Comparison of ENCODE assay signal across 13 mouse cellular contexts in the genomic region with DNA sequence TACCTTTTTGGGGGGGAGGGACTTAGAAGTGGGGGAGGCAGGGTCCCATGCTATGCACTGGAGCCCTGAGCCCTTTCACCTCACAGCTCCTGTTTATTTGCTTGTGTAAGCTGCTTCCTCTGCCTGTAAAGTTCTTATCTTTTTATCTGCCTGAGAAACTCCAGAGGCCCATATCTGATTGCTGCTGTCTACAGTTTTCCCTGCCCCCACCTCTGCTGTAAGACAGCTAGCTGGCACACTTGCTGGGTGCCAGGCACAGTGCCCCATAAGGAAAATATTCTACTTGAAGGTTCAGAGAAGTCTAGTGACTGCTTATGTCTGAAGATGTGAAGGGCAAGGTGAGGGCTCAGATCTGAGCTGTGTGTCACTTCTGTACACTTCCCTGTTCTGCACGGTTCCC. TPM values are rescaled to one million over a fixed set of nuclear protein-coding genes. Genes with fewer than 3 reads are reported as not detected.
DNase-seq lines count a peak whose midpoint lies in the region; ATAC-seq and TF ChIP-seq lines count a peak whose summit lies in the region.
"Had no signal": no experiment of that assay in that cellular context is flagged by ENCODE, and none has a peak within 500 bp of the region (broad histone marks: within the 10 kb centered on the region; RNA-seq: fewer than 3 reads in every experiment).

No protein-coding gene starts in this region.

- H3K4me2 ChIP-seq in intestine, embryonic 16.5 days (ENCODE audit: low read depth, low read length): no peak overlapping the region
- no peak overlapping the region for H3K4me2 ChIP-seq in intestine, embryonic 15.5 days (replicated peaks)
- no peak overlapping the region for H3K4me2 ChIP-seq in intestine, postnatal 0 days (replicated peaks; ENCODE audit: low read depth)
- H3K4me2 ChIP-seq: limb, embryonic 15.5 days; midbrain, embryonic 15.5 days; neural tube, embryonic 13.5 days had no signal

- H3K9me3 ChIP-seq in intestine, embryonic 16.5 days (ENCODE audit: control insufficient read depth, low read length): no peaks in the 10 kb centered on the region
- no peaks in the 10 kb centered on the region for H3K9me3 ChIP-seq in intestine, embryonic 15.5 days
- no peaks in the 10 kb centered on the region for H3K9me3 ChIP-seq in intestine, postnatal 0 days (ENCODE audit: control insufficient read depth)
- H3K9me3 ChIP-seq: limb, embryonic 15.5 days; midbrain, embryonic 15.5 days; neural tube, embryonic 13.5 days had no signal

- WGBS in intestine, embryonic 16.5 days: 93% methylated on average over 1 of the region's 1 CpGs
- 65% methylated on average over 1 of the region's 1 CpGs for WGBS in intestine, embryonic 15.5 days
- 76% methylated on average over 1 of the region's 1 CpGs for WGBS in intestine, postnatal 0 days

- H3K36me3 ChIP-seq in intestine, embryonic 16.5 days (ENCODE audit: control insufficient read depth, insufficient read depth, low read length): peaks cover 9% of the 10 kb centered on the region; the same call in 1 of the 2 replicates
- peaks cover 15% of the 10 kb centered on the region for H3K36me3 ChIP-seq in intestine, embryonic 15.5 days
- peaks cover 29% of the 10 kb centered on the region for H3K36me3 ChIP-seq in intestine, postnatal 0 days (ENCODE audit: control insufficient read depth, insufficient read depth)

- peak; percentile 49 for ATAC-seq in intestine, embryonic 16.5 days
- no peak for ATAC-seq in intestine, embryonic 15.5 days
- ATAC-seq in intestine, postnatal 0 days: 0 out of 2 replicates have a peak, but pooled peaks have one; percentile 8

- no peak overlapping the region for H3K9ac ChIP-seq in intestine, embryonic 16.5 days (ENCODE audit: low read depth, low read length)
- H3K9ac ChIP-seq in intestine, embryonic 15.5 days: no peak overlapping the region
- H3K9ac ChIP-seq in intestine, postnatal 0 days (ENCODE audit: low read depth, low read length): no peak overlapping the region
- H3K9ac ChIP-seq: limb, embryonic 15.5 days; midbrain, embryonic 15.5 days; neural tube, embryonic 13.5 days had no signal

- intact Hi-C loops in heart, postnatal 25 days (cut with DNase I): no loop called here

- H3K27me3 ChIP-seq in intestine, embryonic 16.5 days (replicated peaks; ENCODE audit: control insufficient read depth, insufficient read depth, low read length): no peaks in the 10 kb centered on the region
- H3K27me3 ChIP-seq in intestine, embryonic 15.5 days (replicated peaks): no peaks in the 10 kb centered on the region
- H3K27me3 ChIP-seq in intestine, postnatal 0 days (replicated peaks; ENCODE audit: control insufficient read depth, insufficient read depth, low read length): no peaks in the 10 kb centered on the region
- H3K27me3 ChIP-seq: limb, embryonic 15.5 days; midbrain, embryonic 15.5 days; neural tube, embryonic 13.5 days had no signal

- H3K4me3 ChIP-seq in intestine, embryonic 16.5 days (ENCODE audit: low read length): no peak overlapping the region
- no peak overlapping the region for H3K4me3 ChIP-seq in intestine, embryonic 15.5 days (replicated peaks)
- H3K4me3 ChIP-seq in intestine, postnatal 0 days (ENCODE audit: low read depth, low read length): no peak overlapping the region
- H3K4me3 ChIP-seq: layer of hippocampus, adult 2 months; limb, embryonic 15.5 days; midbrain, embryonic 15.5 days; neural tube, embryonic 13.5 days had no signal

- no peak for TF ChIP-seq CTCF in intestine, postnatal 0 days (IDR thresholded peaks at IDR 0.05; ENCODE audit: low read depth)

- DNase-seq in urinary bladder, postnatal 14 days (ENCODE audit: low spot score): peak; percentile 63
- DNase-seq in urinary bladder, adult 2 months (ENCODE audit: low spot score): no peak
- DNase-seq in yolk sac, embryonic 10.5 days (ENCODE audit: low spot score): peak; percentile 48
- no peak for DNase-seq in cerebellum, postnatal 14 days
- no peak for DNase-seq in heart, postnatal 25 days (ENCODE audit: low spot score)
- DNase-seq: heart, adult 11 months had no signal

- no peaks in the 10 kb centered on the region for H3K4me1 ChIP-seq in intestine, embryonic 16.5 days (ENCODE audit: control insufficient read depth, insufficient read depth, low read length)
- H3K4me1 ChIP-seq in intestine, embryonic 15.5 days (replicated peaks): 0 out of 2 replicates have a peak, but pooled peaks cover 5% of the 10 kb centered on the region
- H3K4me1 ChIP-seq in intestine, postnatal 0 days (replicated peaks; ENCODE audit: control insufficient read depth, insufficient read depth, low read length): no peaks in the 10 kb centered on the region
- H3K4me1 ChIP-seq: limb, embryonic 15.5 days; midbrain, embryonic 15.5 days; neural tube, embryonic 13.5 days had no signal

- no peak overlapping the region for H3K27ac ChIP-seq in intestine, embryonic 16.5 days (ENCODE audit: low read length)
- no peak overlapping the region for H3K27ac ChIP-seq in intestine, embryonic 15.5 days
- no peak overlapping the region for H3K27ac ChIP-seq in intestine, postnatal 0 days (ENCODE audit: low read depth, low read length)
- H3K27ac ChIP-seq: layer of hippocampus, adult 2 months; limb, embryonic 15.5 days; midbrain, embryonic 15.5 days; neural tube, embryonic 13.5 days had no signal

RNA-seq across cellular contexts. Expression of a gene that starts 16.9 kb away (rescaled TPM):
- polyA plus RNA-seq in intestine, embryonic 16.5 days (2015; fragmentation: Nextera tagmentation; extraction: Ambion mirVana): 7.3 and 8.8 TPM in 2 replicates
- polyA plus RNA-seq in intestine, embryonic 15.5 days (2015; fragmentation: Nextera tagmentation; extraction: Ambion mirVana): 8.5 and 8.7 TPM in 2 replicates
- 37.8 and 51.7 TPM in 2 replicates for polyA plus RNA-seq in urinary bladder, adult 2 months (2012; rRNA removed)
- 6.5 and 6.8 TPM in 2 replicates for polyA plus RNA-seq in intestine, postnatal 0 days (2015; fragmentation: Nextera tagmentation; extraction: Ambion mirVana)
- total RNA-seq in heart, postnatal 25 days (2021): 10 to 100 TPM; 39.4 to 42.4 TPM

RNA-seq across cellular contexts. Expression of a gene that starts 24.6 kb away (rescaled TPM):
- polyA plus RNA-seq in intestine, embryonic 16.5 days (2015; fragmentation: Nextera tagmentation; extraction: Ambion mirVana): 20.9 and 22.1 TPM in 2 replicates
- polyA plus RNA-seq in intestine, embryonic 15.5 days (2015; fragmentation: Nextera tagmentation; extraction: Ambion mirVana): 34.2 and 36.1 TPM in 2 replicates
- 26.9 and 29.4 TPM in 2 replicates for polyA plus RNA-seq in urinary bladder, adult 2 months (2012; rRNA removed)
- 10.7 and 12.1 TPM in 2 replicates for polyA plus RNA-seq in intestine, postnatal 0 days (2015; fragmentation: Nextera tagmentation; extraction: Ambion mirVana)
- 10 to 100 TPM; 25.6 to 26.4 TPM for total RNA-seq in heart, postnatal 25 days (2021)

RNA-seq across cellular contexts. Expression of a gene that starts 47.1 kb away (rescaled TPM):
- 179 and 194 TPM in 2 replicates for polyA plus RNA-seq in intestine, embryonic 16.5 days (2015; fragmentation: Nextera tagmentation; extraction: Ambion mirVana)
- 209 and 211 TPM in 2 replicates for polyA plus RNA-seq in intestine, embryonic 15.5 days (2015; fragmentation: Nextera tagmentation; extraction: Ambion mirVana)
- 61.2 and 63.8 TPM in 2 replicates for polyA plus RNA-seq in urinary bladder, adult 2 months (2012; rRNA removed)
- 85.5 and 93.7 TPM in 2 replicates for polyA plus RNA-seq in intestine, postnatal 0 days (2015; fragmentation: Nextera tagmentation; extraction: Ambion mirVana)
- total RNA-seq in heart, postnatal 25 days (2021): 10 to 100 TPM; 58.0 to 65.0 TPM

Comparison
In these comparisons a context has a peak if more than half of its experiments do, and no peak if none do; other contexts are left out.
1. DNase-seq: peak in urinary bladder, postnatal 14 days (single experiment) and yolk sac, embryonic 10.5 days (single experiment); none in urinary bladder, adult 2 months (single experiment), cerebellum, postnatal 14 days (0 of 2) and heart, postnatal 25 days (single experiment).